Mouse (Mus musculus): ENCODE data around the gene Gsg1. TPM values are rescaled to one million over a fixed set of nuclear protein-coding genes. Genes with fewer than 3 reads are reported as not detected.

The Gsg1 gene
- 0.64 and 0.66 TPM in 2 replicates for polyA plus RNA-seq (2015; fragmentation: Nextera tagmentation; extraction: Ambion mirVana)

- ATAC-seq (replicated peaks; ENCODE audit: extremely low read depth, insufficient read depth, low FRiP score) = no peak
- Histone ChIP-seq H3K9ac (ENCODE audit: low read length) (no peak within 1 kb of the TSS), H3K4me2 (ENCODE audit: low read depth, low read length) (no peak within 1 kb of the TSS), H3K27me3 (ENCODE audit: control insufficient read depth, insufficient read depth, low read length) (no peaks in the 10 kb centered on the region), H3K36me3 (ENCODE audit: control insufficient read depth, insufficient read depth) (no peaks in the 10 kb centered on the region), H3K4me3 (ENCODE audit: low read length) (no peak within 1 kb of the TSS), H3K9me3 (replicated peaks; ENCODE audit: control insufficient read depth, low read length) (no peaks in the 10 kb centered on the region; the same call in 1 of the 2 replicates), H3K4me1 (ENCODE audit: control insufficient read depth, insufficient read depth, low read length) (peaks cover 25% of the 10 kb centered on the region), H3K27ac (ENCODE audit: low read length) (no peak within 1 kb of the TSS)
- WGBS = 82% methylated on average over 7 of the region's 7 CpGs
Observed at GRCm38 (mm10) chr6:135254153-135254552, at the start of gene Gsg1. Gene Gsg1, minus strand, starts transcription at chr6:135254351.

GRCm38 (mm10) chr6:135302421-135303125 lies 48.4 kb upstream of the Gsg1 start:
- Histone ChIP-seq H3K27ac (ENCODE audit: low read length) (no peak overlapping the region), H3K36me3 (ENCODE audit: control insufficient read depth, insufficient read depth) (no peaks in the 10 kb centered on the region), H3K4me2 (ENCODE audit: low read depth, low read length) (no peak overlapping the region), H3K9me3 (replicated peaks; ENCODE audit: control insufficient read depth, low read length) (no peaks in the 10 kb centered on the region), H3K9ac (ENCODE audit: low read length) (no peak overlapping the region), H3K4me1 (ENCODE audit: control insufficient read depth, insufficient read depth, low read length) (peaks cover 5% of the 10 kb centered on the region; the same call in 1 of the 2 replicates), H3K27me3 (ENCODE audit: control insufficient read depth, insufficient read depth, low read length) (no peaks in the 10 kb centered on the region), H3K4me3 (ENCODE audit: low read length) (no peak overlapping the region)
- no peak for ATAC-seq (replicated peaks; ENCODE audit: extremely low read depth, insufficient read depth, low FRiP score)
- WGBS = 48% methylated on average over 10 of the region's 10 CpGs

- H3K36me3 ChIP-seq (ENCODE audit: control insufficient read depth, insufficient read depth) = no peaks in the 10 kb centered on the region
- H3K4me2 ChIP-seq (ENCODE audit: low read depth, low read length) = no peak overlapping the region
- H3K4me3 ChIP-seq (ENCODE audit: low read length) = no peak overlapping the region
- no peak overlapping the region for H3K9ac ChIP-seq (ENCODE audit: low read length)
- no peaks in the 10 kb centered on the region for H3K9me3 ChIP-seq (replicated peaks; ENCODE audit: control insufficient read depth, low read length)
- peaks cover 5% of the 10 kb centered on the region; the same call in 1 of the 2 replicates for H3K4me1 ChIP-seq (ENCODE audit: control insufficient read depth, insufficient read depth, low read length)
- no peak for ATAC-seq (replicated peaks; ENCODE audit: extremely low read depth, insufficient read depth, low FRiP score)
- whole genome bisulfite sequencing = 70% methylated on average over 4 of the region's 4 CpGs
- H3K27ac ChIP-seq (ENCODE audit: low read length) = no peak overlapping the region
- no peaks in the 10 kb centered on the region for H3K27me3 ChIP-seq (ENCODE audit: control insufficient read depth, insufficient read depth, low read length)
Observed at GRCm38 (mm10) chr6:135300469-135300868, 46.3 kb upstream of the Gsg1 start.

GRCm38 (mm10) chr6:135299024-135299550 lies 44.9 kb upstream of the Gsg1 start:
- H3K36me3 ChIP-seq (ENCODE audit: control insufficient read depth, insufficient read depth) = no peaks in the 10 kb centered on the region
- no peak overlapping the region for H3K4me3 ChIP-seq (ENCODE audit: low read length)
- H3K27ac ChIP-seq (ENCODE audit: low read length) = no peak overlapping the region
- 64% methylated on average over 7 of the region's 7 CpGs for WGBS
- H3K4me1 ChIP-seq (ENCODE audit: control insufficient read depth, insufficient read depth, low read length) = 0 out of 2 replicates have a peak, but pooled peaks cover 5% of the 10 kb centered on the region
- H3K9me3 ChIP-seq (replicated peaks; ENCODE audit: control insufficient read depth, low read length) = no peaks in the 10 kb centered on the region
- H3K27me3 ChIP-seq (ENCODE audit: control insufficient read depth, insufficient read depth, low read length) = no peaks in the 10 kb centered on the region
- no peak overlapping the region for H3K9ac ChIP-seq (ENCODE audit: low read length)
- ATAC-seq (replicated peaks; ENCODE audit: extremely low read depth, insufficient read depth, low FRiP score) = no peak
- no peak overlapping the region for H3K4me2 ChIP-seq (ENCODE audit: low read depth, low read length)

GRCm38 (mm10) chr6:135297570-135297969 lies 43.4 kb upstream of the Gsg1 start:
- H3K4me3 ChIP-seq (ENCODE audit: low read length) = no peak overlapping the region
- H3K4me1 ChIP-seq (ENCODE audit: control insufficient read depth, insufficient read depth, low read length) = 0 out of 2 replicates have a peak, but pooled peaks cover 3% of the 10 kb centered on the region
- no peaks in the 10 kb centered on the region for H3K36me3 ChIP-seq (ENCODE audit: control insufficient read depth, insufficient read depth)
- H3K9me3 ChIP-seq (replicated peaks; ENCODE audit: control insufficient read depth, low read length) = no peaks in the 10 kb centered on the region
- no peak overlapping the region for H3K27ac ChIP-seq (ENCODE audit: low read length)
- 64% methylated on average over 7 of the region's 7 CpGs for WGBS
- H3K4me2 ChIP-seq (ENCODE audit: low read depth, low read length) = no peak overlapping the region
- no peak overlapping the region for H3K9ac ChIP-seq (ENCODE audit: low read length)
- no peaks in the 10 kb centered on the region for H3K27me3 ChIP-seq (ENCODE audit: control insufficient read depth, insufficient read depth, low read length)
- no peak for ATAC-seq (replicated peaks; ENCODE audit: extremely low read depth, insufficient read depth, low FRiP score)

- Histone ChIP-seq H3K9ac (ENCODE audit: low read length) (no peak overlapping the region), H3K4me1 (ENCODE audit: control insufficient read depth, insufficient read depth, low read length) (no peaks in the 10 kb centered on the region), H3K4me3 (ENCODE audit: low read length) (no peak overlapping the region), H3K9me3 (replicated peaks; ENCODE audit: control insufficient read depth, low read length) (no peaks in the 10 kb centered on the region), H3K27me3 (ENCODE audit: control insufficient read depth, insufficient read depth, low read length) (no peaks in the 10 kb centered on the region), H3K36me3 (ENCODE audit: control insufficient read depth, insufficient read depth) (no peaks in the 10 kb centered on the region), H3K27ac (ENCODE audit: low read length) (no peak overlapping the region), H3K4me2 (ENCODE audit: low read depth, low read length) (no peak overlapping the region)
- no peak for ATAC-seq (replicated peaks; ENCODE audit: extremely low read depth, insufficient read depth, low FRiP score)
- WGBS = 64% methylated on average over 17 of the region's 17 CpGs
Observed at GRCm38 (mm10) chr6:135296267-135296666, 42.1 kb upstream of the Gsg1 start.

GRCm38 (mm10) chr6:135295082-135295861 lies 41.1 kb upstream of the Gsg1 start:
- Histone ChIP-seq H3K27me3 (ENCODE audit: control insufficient read depth, insufficient read depth, low read length) (no peaks in the 10 kb centered on the region), H3K4me2 (ENCODE audit: low read depth, low read length) (no peak overlapping the region), H3K27ac (ENCODE audit: low read length) (no peak overlapping the region), H3K9ac (ENCODE audit: low read length) (no peak overlapping the region), H3K4me1 (ENCODE audit: control insufficient read depth, insufficient read depth, low read length) (no peaks in the 10 kb centered on the region), H3K4me3 (ENCODE audit: low read length) (no peak overlapping the region), H3K36me3 (ENCODE audit: control insufficient read depth, insufficient read depth) (no peaks in the 10 kb centered on the region), H3K9me3 (replicated peaks; ENCODE audit: control insufficient read depth, low read length) (no peaks in the 10 kb centered on the region)
- 65% methylated on average over 11 of the region's 11 CpGs for WGBS
- no peak for ATAC-seq (replicated peaks; ENCODE audit: extremely low read depth, insufficient read depth, low FRiP score)

GRCm38 (mm10) chr6:135294150-135294549 lies 40.0 kb upstream of the Gsg1 start:
- ATAC-seq (replicated peaks; ENCODE audit: extremely low read depth, insufficient read depth, low FRiP score) = no peak
- H3K9me3 ChIP-seq (replicated peaks; ENCODE audit: control insufficient read depth, low read length) = no peaks in the 10 kb centered on the region
- no peaks in the 10 kb centered on the region for H3K27me3 ChIP-seq (ENCODE audit: control insufficient read depth, insufficient read depth, low read length)
- H3K4me1 ChIP-seq (ENCODE audit: control insufficient read depth, insufficient read depth, low read length) = no peaks in the 10 kb centered on the region
- no peak overlapping the region for H3K9ac ChIP-seq (ENCODE audit: low read length)
- 58% methylated on average over 6 of the region's 6 CpGs for WGBS
- no peaks in the 10 kb centered on the region for H3K36me3 ChIP-seq (ENCODE audit: control insufficient read depth, insufficient read depth)
- no peak overlapping the region for H3K4me2 ChIP-seq (ENCODE audit: low read depth, low read length)
- no peak overlapping the region for H3K27ac ChIP-seq (ENCODE audit: low read length)
- no peak overlapping the region for H3K4me3 ChIP-seq (ENCODE audit: low read length)

- Histone ChIP-seq H3K4me3 (ENCODE audit: low read length) (no peak overlapping the region), H3K36me3 (ENCODE audit: control insufficient read depth, insufficient read depth) (no peaks in the 10 kb centered on the region), H3K4me2 (ENCODE audit: low read depth, low read length) (no peak overlapping the region), H3K9me3 (replicated peaks; ENCODE audit: control insufficient read depth, low read length) (no peaks in the 10 kb centered on the region), H3K9ac (ENCODE audit: low read length) (no peak overlapping the region), H3K4me1 (ENCODE audit: control insufficient read depth, insufficient read depth, low read length) (no peaks in the 10 kb centered on the region), H3K27ac (ENCODE audit: low read length) (no peak overlapping the region), H3K27me3 (ENCODE audit: control insufficient read depth, insufficient read depth, low read length) (no peaks in the 10 kb centered on the region)
- ATAC-seq (replicated peaks; ENCODE audit: extremely low read depth, insufficient read depth, low FRiP score) = no peak
- WGBS = 55% methylated on average over 4 of the region's 4 CpGs
Observed at GRCm38 (mm10) chr6:135292391-135292790, 38.2 kb upstream of the Gsg1 start.

Measured in heart, embryonic 16.5 days (tissue).